Mouse (Mus musculus): ENCODE data around the gene Fam71f1. TPM values are rescaled to one million over a fixed set of nuclear protein-coding genes. Genes with fewer than 3 reads are reported as not detected.

Gene Fam71f1
- polyA plus RNA-seq, 1 experiment from 2014 or later = 0.25 TPM

DNA sequence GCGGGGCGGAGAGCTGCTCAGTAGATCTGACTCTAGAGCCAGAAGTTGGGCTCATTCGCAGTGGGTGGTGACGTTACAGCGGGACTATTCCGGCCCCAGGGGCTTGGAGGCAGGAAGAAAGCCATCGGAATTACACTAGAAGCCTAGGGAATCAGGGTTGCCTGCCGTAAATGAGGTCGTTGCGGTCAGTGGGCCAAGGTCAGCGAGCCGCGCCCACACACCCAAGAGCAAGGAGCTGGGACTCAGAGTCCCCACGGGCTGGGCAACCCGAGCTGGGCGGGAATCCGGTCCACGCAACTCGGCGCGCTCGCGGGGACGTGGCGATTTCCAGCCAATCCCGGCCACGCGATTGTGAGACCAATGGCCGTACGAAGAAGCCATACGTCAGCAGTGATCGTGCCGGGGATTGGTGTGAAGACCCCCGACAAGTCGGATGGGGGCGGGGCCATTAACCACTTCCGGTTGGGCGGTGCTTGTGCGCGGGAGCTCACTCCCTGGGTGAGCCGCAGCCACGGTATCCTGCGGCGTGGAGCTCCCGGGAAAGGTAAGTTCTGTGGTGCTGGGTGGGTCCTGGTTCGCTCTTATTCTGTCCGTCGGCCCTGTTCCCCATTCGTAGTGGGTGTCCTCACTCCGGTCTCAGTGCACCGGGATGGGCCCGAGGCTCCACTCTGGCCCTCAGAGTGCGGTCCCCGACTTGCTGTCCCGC is 28.9 kb downstream of the Fam71f1 start, which contains the start of gene Calu:
Gene Calu, plus strand, starts transcription at position 405 of the 706 bp plus-strand sequence.
- H3K27ac ChIP-seq (ENCODE audit: low read depth, low read length) = peak within 1 kb of the TSS; percentile 83
- H3K27me3 ChIP-seq (replicated peaks; ENCODE audit: control insufficient read depth, insufficient read depth, low read length) = no peaks in the 10 kb centered on the region
- H3K4me2 ChIP-seq = peak within 1 kb of the TSS; percentile 87
- H3K4me3 ChIP-seq (ENCODE audit: low read depth, low read length) = peak within 1 kb of the TSS; percentile 93
- no peaks in the 10 kb centered on the region for H3K36me3 ChIP-seq (ENCODE audit: control insufficient read depth, insufficient read depth, low read length)
- under 1% methylated on average over 55 of the region's 55 CpGs for WGBS
- ATAC-seq (replicated peaks; ENCODE audit: low FRiP score) (peak; percentile 99), DNase-seq (ENCODE audit: low spot score) (peak; percentile 99)
- H3K9me3 ChIP-seq (ENCODE audit: control insufficient read depth, low read length) = no peaks in the 10 kb centered on the region
- peak within 1 kb of the TSS; percentile 91 for H3K9ac ChIP-seq (ENCODE audit: low read depth, low read length)
- peaks cover 19% of the 10 kb centered on the region for H3K4me1 ChIP-seq (replicated peaks; ENCODE audit: control insufficient read depth, insufficient read depth, low read length)

DNA sequence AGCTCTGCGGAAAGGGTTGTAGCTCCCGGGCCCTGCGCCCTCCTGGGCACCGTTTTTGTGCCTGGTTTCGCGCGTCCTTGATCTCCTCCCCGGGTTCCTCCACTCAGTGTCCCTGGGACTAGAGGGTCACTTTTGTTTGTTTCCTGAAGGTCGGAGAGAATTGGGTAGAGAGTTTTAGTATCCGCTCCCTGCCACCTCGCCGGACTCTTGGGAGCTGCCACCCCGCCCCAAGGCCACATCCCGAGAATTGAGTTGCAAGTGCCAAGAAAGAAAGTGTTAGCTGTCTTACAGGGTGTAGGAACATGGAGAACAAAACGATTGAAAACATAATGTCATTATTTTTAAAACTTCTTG is 29.4 kb downstream of the Fam71f1 start:
- WGBS = under 1% methylated on average over 15 of the region's 15 CpGs
- Histone ChIP-seq H3K27me3 (replicated peaks; ENCODE audit: control insufficient read depth, insufficient read depth, low read length) (no peaks in the 10 kb centered on the region), H3K36me3 (ENCODE audit: control insufficient read depth, insufficient read depth, low read length) (no peaks in the 10 kb centered on the region), H3K4me2 (peak overlapping the region; percentile 87), H3K4me3 (ENCODE audit: low read depth, low read length) (peak overlapping the region; percentile 93), H3K27ac (ENCODE audit: low read depth, low read length) (peak overlapping the region; percentile 83), H3K4me1 (replicated peaks; ENCODE audit: control insufficient read depth, insufficient read depth, low read length) (peaks cover 22% of the 10 kb centered on the region), H3K9ac (ENCODE audit: low read depth, low read length) (peak overlapping the region; percentile 91), H3K9me3 (ENCODE audit: control insufficient read depth, low read length) (no peaks in the 10 kb centered on the region)
- DNase-seq (ENCODE audit: low spot score) = no peak
- peak; percentile 0; the same call in 1 of the 2 replicates for ATAC-seq (replicated peaks; ENCODE audit: low FRiP score)

DNA sequence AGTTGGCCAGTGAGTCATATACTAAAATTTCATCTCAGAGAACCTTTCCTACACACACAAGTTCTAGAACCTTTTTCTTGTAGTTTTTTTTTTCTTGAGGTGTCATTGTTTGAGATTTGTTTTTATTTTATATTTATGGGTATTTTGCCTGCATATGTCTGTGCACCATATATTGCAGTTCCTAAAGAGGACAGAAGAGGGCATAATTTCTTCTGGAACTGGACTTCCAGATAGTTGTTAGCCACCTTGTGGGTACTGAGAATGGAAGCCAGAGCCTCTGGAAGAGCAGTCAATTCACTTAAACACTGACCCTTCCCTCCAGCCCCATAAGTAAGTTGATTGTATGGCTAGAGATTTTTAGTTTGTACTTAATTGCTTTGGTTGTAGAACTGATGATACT is 32.7 kb downstream of the Fam71f1 start:
- Histone ChIP-seq H3K4me1 (replicated peaks; ENCODE audit: control insufficient read depth, insufficient read depth, low read length) (peaks cover 22% of the 10 kb centered on the region), H3K9me3 (ENCODE audit: control insufficient read depth, low read length) (no peaks in the 10 kb centered on the region), H3K36me3 (ENCODE audit: control insufficient read depth, insufficient read depth, low read length) (no peaks in the 10 kb centered on the region), H3K4me2 (no peak overlapping the region; the same call in 1 of the 2 replicates), H3K9ac (ENCODE audit: low read depth, low read length) (no peak overlapping the region), H3K27me3 (replicated peaks; ENCODE audit: control insufficient read depth, insufficient read depth, low read length) (no peaks in the 10 kb centered on the region), H3K4me3 (ENCODE audit: low read depth, low read length) (no peak overlapping the region), H3K27ac (ENCODE audit: low read depth, low read length) (no peak overlapping the region)
- no peak for ATAC-seq (replicated peaks; ENCODE audit: low FRiP score)
- no peak for DNase-seq (ENCODE audit: low spot score)

GRCm38 (mm10) chr6:29352816-29353215 is 33.9 kb downstream of the Fam71f1 start:
- Histone ChIP-seq H3K9me3 (ENCODE audit: control insufficient read depth, low read length) (no peaks in the 10 kb centered on the region), H3K27ac (ENCODE audit: low read depth, low read length) (no peak overlapping the region), H3K4me2 (peak overlapping the region; percentile 16), H3K4me3 (ENCODE audit: low read depth, low read length) (no peak overlapping the region), H3K36me3 (ENCODE audit: control insufficient read depth, insufficient read depth, low read length) (no peaks in the 10 kb centered on the region), H3K9ac (ENCODE audit: low read depth, low read length) (no peak overlapping the region), H3K27me3 (replicated peaks; ENCODE audit: control insufficient read depth, insufficient read depth, low read length) (no peaks in the 10 kb centered on the region), H3K4me1 (replicated peaks; ENCODE audit: control insufficient read depth, insufficient read depth, low read length) (peaks cover 22% of the 10 kb centered on the region)
- 20% methylated on average over 5 of the region's 5 CpGs for WGBS
- DNase-seq (ENCODE audit: low spot score) (no peak), ATAC-seq (replicated peaks; ENCODE audit: low FRiP score) (peak; percentile 56)

DNA sequence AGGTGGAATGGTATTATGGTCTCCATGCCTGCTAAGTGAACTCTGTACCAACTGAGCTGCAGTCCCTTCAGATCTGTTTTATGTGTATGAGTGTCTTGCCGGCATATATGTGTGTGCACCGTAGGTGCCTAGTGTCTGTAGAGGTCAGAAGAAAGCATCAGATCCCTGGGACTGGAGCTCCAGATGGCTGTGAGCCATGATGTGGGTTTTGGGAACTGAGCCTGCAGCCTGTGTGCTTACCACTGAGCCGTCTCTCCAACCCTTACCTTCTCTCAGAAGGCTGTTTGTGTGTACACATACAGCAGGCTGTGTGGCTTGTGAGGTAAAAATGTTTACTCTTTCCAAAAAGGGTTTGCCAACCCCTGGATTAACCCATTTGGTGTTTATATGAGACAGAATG is 40.4 kb downstream of the Fam71f1 start:
- 94% methylated on average over 3 of the region's 3 CpGs for WGBS

GRCm38 (mm10) chr6:29360211-29360610 is 41.3 kb downstream of the Fam71f1 start:
- WGBS = 83% methylated on average over 6 of the region's 6 CpGs
- H3K9ac ChIP-seq (ENCODE audit: low read depth, low read length) = no peak overlapping the region
- no peaks in the 10 kb centered on the region for H3K27me3 ChIP-seq (replicated peaks; ENCODE audit: control insufficient read depth, insufficient read depth, low read length)
- H3K4me2 ChIP-seq = no peak overlapping the region
- no peaks in the 10 kb centered on the region for H3K4me1 ChIP-seq (replicated peaks; ENCODE audit: control insufficient read depth, insufficient read depth, low read length)
- H3K27ac ChIP-seq (ENCODE audit: low read depth, low read length) = no peak overlapping the region
- DNase-seq (ENCODE audit: low spot score) = no peak
- H3K9me3 ChIP-seq (ENCODE audit: control insufficient read depth, low read length) = no peaks in the 10 kb centered on the region
- H3K4me3 ChIP-seq (ENCODE audit: low read depth, low read length) = no peak overlapping the region
- peaks cover 17% of the 10 kb centered on the region for H3K36me3 ChIP-seq (ENCODE audit: control insufficient read depth, insufficient read depth, low read length)
- no peak for ATAC-seq (replicated peaks; ENCODE audit: low FRiP score)

More for the DNA sequence above, 40.4 kb downstream of the Fam71f1 start:
- H3K27me3 ChIP-seq (replicated peaks; ENCODE audit: control insufficient read depth, insufficient read depth, low read length) = no peaks in the 10 kb centered on the region
- H3K36me3 ChIP-seq (ENCODE audit: control insufficient read depth, insufficient read depth, low read length) = peaks cover 17% of the 10 kb centered on the region
- H3K9ac ChIP-seq (ENCODE audit: low read depth, low read length) = no peak overlapping the region
- no peak overlapping the region for H3K27ac ChIP-seq (ENCODE audit: low read depth, low read length)
- no peaks in the 10 kb centered on the region for H3K4me1 ChIP-seq (replicated peaks; ENCODE audit: control insufficient read depth, insufficient read depth, low read length)
- H3K4me3 ChIP-seq (ENCODE audit: low read depth, low read length) = no peak overlapping the region
- no peak for ATAC-seq (replicated peaks; ENCODE audit: low FRiP score)
- no peaks in the 10 kb centered on the region for H3K9me3 ChIP-seq (ENCODE audit: control insufficient read depth, low read length)
- no peak overlapping the region for H3K4me2 ChIP-seq
- DNase-seq (ENCODE audit: low spot score) = no peak

- 85% methylated on average over 7 of the region's 7 CpGs for WGBS
- Histone ChIP-seq H3K36me3 (ENCODE audit: control insufficient read depth, insufficient read depth, low read length) (peaks cover 30% of the 10 kb centered on the region), H3K4me3 (ENCODE audit: low read depth, low read length) (no peak overlapping the region), H3K27ac (ENCODE audit: low read depth, low read length) (no peak overlapping the region), H3K4me1 (replicated peaks; ENCODE audit: control insufficient read depth, insufficient read depth, low read length) (no peaks in the 10 kb centered on the region), H3K27me3 (replicated peaks; ENCODE audit: control insufficient read depth, insufficient read depth, low read length) (no peaks in the 10 kb centered on the region), H3K9ac (ENCODE audit: low read depth, low read length) (no peak overlapping the region), H3K9me3 (ENCODE audit: control insufficient read depth, low read length) (no peaks in the 10 kb centered on the region), H3K4me2 (no peak overlapping the region)
- ATAC-seq (replicated peaks; ENCODE audit: low FRiP score) = no peak
- DNase-seq (ENCODE audit: low spot score) = no peak
Measured at GRCm38 (mm10) chr6:29362246-29363128, 43.5 kb downstream of the Fam71f1 start.

- H3K4me1 ChIP-seq (replicated peaks; ENCODE audit: control insufficient read depth, insufficient read depth, low read length) = no peaks in the 10 kb centered on the region
- H3K4me3 ChIP-seq (ENCODE audit: low read depth, low read length) = no peak overlapping the region
- H3K27ac ChIP-seq (ENCODE audit: low read depth, low read length) = no peak overlapping the region
- no peak for ATAC-seq (replicated peaks; ENCODE audit: low FRiP score)
- WGBS = 86% methylated on average over 3 of the region's 3 CpGs
- H3K9ac ChIP-seq (ENCODE audit: low read depth, low read length) = no peak overlapping the region
- H3K9me3 ChIP-seq (ENCODE audit: control insufficient read depth, low read length) = no peaks in the 10 kb centered on the region
- no peaks in the 10 kb centered on the region for H3K27me3 ChIP-seq (replicated peaks; ENCODE audit: control insufficient read depth, insufficient read depth, low read length)
- no peak overlapping the region for H3K4me2 ChIP-seq
- peaks cover 30% of the 10 kb centered on the region for H3K36me3 ChIP-seq (ENCODE audit: control insufficient read depth, insufficient read depth, low read length)
- DNase-seq (ENCODE audit: low spot score) = no peak
Measured at GRCm38 (mm10) chr6:29363129-29363515, 44.2 kb downstream of the Fam71f1 start.

Data from liver, embryonic 11.5 days (tissue).